Mouse (Mus musculus) brown adipose tissue, adult 24 weeks (tissue): ENCODE measurements around the gene Ablim1. TPM values are rescaled to one million over a fixed set of nuclear protein-coding genes. Genes with fewer than 3 reads are reported as not detected.

Source experiments
- H3K27ac ChIP-seq: fragments of 200-500 bp; replicated peaks from 2 replicates; pipeline ENCODE4 v1.5.1; 2012; ENCODE audit warnings: low read depth, mild to moderate bottlenecking, low read length
- H3K4me1 ChIP-seq: fragments of 200-500 bp; 2 replicates; pipeline ENCODE4 v1.6.1; 2012; ENCODE audit warnings: low read length, mixed read lengths; ENCODE audit not compliant: control insufficient read depth, insufficient read depth, insufficient read length
- H3K4me3 ChIP-seq: fragments of 200-500 bp; 2 replicates; pipeline ENCODE4 v1.5.1; 2012; ENCODE audit warnings: low read depth, mild to moderate bottlenecking, low read length, moderate library complexity; ENCODE audit not compliant: insufficient read depth
- polyA plus RNA-seq: library from polyadenylated mRNA; stranded (reverse); fragments of >200 nt; gene quantifications from 2 replicates; pipeline ENCODE4 v1.2.4, GENCODE M21; 2012; ENCODE audit not compliant: missing spikeins, insufficient read depth, insufficient read length

Ablim1 gene
- polyA plus RNA-seq, 1 experiment = 52.5 TPM

GRCm38 (mm10) chr19:57099986-57100385, 214.7 kb downstream of the Ablim1 start:
- Histone ChIP-seq H3K27ac (peak overlapping the region; percentile 100), H3K4me1 (peaks cover 41% of the 10 kb centered on the region), H3K4me3 (no peak overlapping the region)

- Histone ChIP-seq H3K4me3 (no peak overlapping the region), H3K4me1 (peaks cover 36% of the 10 kb centered on the region), H3K27ac (peak overlapping the region; percentile 100)
These were observed 215.7 kb downstream of the Ablim1 start for GRCm38 (mm10) chr19:57099094-57099357.

- Histone ChIP-seq H3K4me1 (peaks cover 37% of the 10 kb centered on the region), H3K4me3 (0 out of 2 replicates have a peak overlapping the region, but pooled peaks have one; percentile 2), H3K27ac (peak overlapping the region; percentile 100)
These were observed 216.3 kb downstream of the Ablim1 start for GRCm38 (mm10) chr19:57098241-57099093.

GRCm38 (mm10) chr19:57095340-57095739, 219.4 kb downstream of the Ablim1 start:
- H3K4me1 ChIP-seq = peaks cover 40% of the 10 kb centered on the region
- H3K4me3 ChIP-seq = no peak overlapping the region
- peak overlapping the region; percentile 48 for H3K27ac ChIP-seq

GRCm38 (mm10) chr19:57093698-57094004, 221.1 kb downstream of the Ablim1 start:
- Histone ChIP-seq H3K4me3 (no peak overlapping the region), H3K4me1 (peaks cover 36% of the 10 kb centered on the region), H3K27ac (peak overlapping the region; percentile 68)

- Histone ChIP-seq H3K27ac (peak overlapping the region; percentile 68), H3K4me3 (no peak overlapping the region), H3K4me1 (peaks cover 38% of the 10 kb centered on the region)
These were observed 221.6 kb downstream of the Ablim1 start for GRCm38 (mm10) chr19:57092958-57093697.

GRCm38 (mm10) chr19:57091278-57091677, 223.4 kb downstream of the Ablim1 start:
- Histone ChIP-seq H3K4me3 (no peak overlapping the region), H3K4me1 (peaks cover 30% of the 10 kb centered on the region), H3K27ac (peak overlapping the region; percentile 82)

- H3K4me1 ChIP-seq = peaks cover 41% of the 10 kb centered on the region
- H3K4me3 ChIP-seq = no peak overlapping the region
- H3K27ac ChIP-seq = peak overlapping the region; percentile 78
These were observed 225.8 kb downstream of the Ablim1 start for GRCm38 (mm10) chr19:57088804-57089369.

GRCm38 (mm10) chr19:57084520-57085166, 230.1 kb downstream of the Ablim1 start:
- Histone ChIP-seq H3K4me1 (peaks cover 33% of the 10 kb centered on the region), H3K27ac (peak overlapping the region; percentile 20; the same call in 1 of the 2 replicates), H3K4me3 (no peak overlapping the region)

GRCm38 (mm10) chr19:57083887-57084286, 230.8 kb downstream of the Ablim1 start:
- H3K27ac ChIP-seq = 0 out of 2 replicates have a peak overlapping the region, but pooled peaks have one; percentile 0
- peaks cover 35% of the 10 kb centered on the region for H3K4me1 ChIP-seq
- H3K4me3 ChIP-seq = no peak overlapping the region

- Histone ChIP-seq H3K4me1 (peaks cover 34% of the 10 kb centered on the region), H3K27ac (peak overlapping the region; percentile 56)
These were observed 231.6 kb downstream of the Ablim1 start for GRCm38 (mm10) chr19:57083183-57083555.

GRCm38 (mm10) chr19:57082454-57083182, 232.1 kb downstream of the Ablim1 start:
- H3K27ac ChIP-seq = peak overlapping the region; percentile 56
- H3K4me1 ChIP-seq = peaks cover 36% of the 10 kb centered on the region
- H3K4me3 ChIP-seq = no peak overlapping the region

More at GRCm38 (mm10) chr19:57083183-57083555, 231.6 kb downstream of the Ablim1 start:
- no peak overlapping the region for H3K4me3 ChIP-seq

GRCm38 (mm10) chr19:57081536-57081935, 233.2 kb downstream of the Ablim1 start:
- H3K27ac ChIP-seq = peak overlapping the region; percentile 10
- H3K4me3 ChIP-seq = no peak overlapping the region
- peaks cover 37% of the 10 kb centered on the region for H3K4me1 ChIP-seq

GRCm38 (mm10) chr19:57079606-57079981, 235.1 kb downstream of the Ablim1 start:
- peak overlapping the region; percentile 72 for H3K27ac ChIP-seq
- H3K4me3 ChIP-seq = no peak overlapping the region
- H3K4me1 ChIP-seq = peaks cover 42% of the 10 kb centered on the region
